Mouse (Mus musculus): ENCODE results near the gene Cd82. TPM values are rescaled to one million over a fixed set of nuclear protein-coding genes. Genes with fewer than 3 reads are reported as not detected.

Gene Cd82
- polyA plus RNA-seq, 1 experiment from 2014 or later, result 16.1 TPM

DNA sequence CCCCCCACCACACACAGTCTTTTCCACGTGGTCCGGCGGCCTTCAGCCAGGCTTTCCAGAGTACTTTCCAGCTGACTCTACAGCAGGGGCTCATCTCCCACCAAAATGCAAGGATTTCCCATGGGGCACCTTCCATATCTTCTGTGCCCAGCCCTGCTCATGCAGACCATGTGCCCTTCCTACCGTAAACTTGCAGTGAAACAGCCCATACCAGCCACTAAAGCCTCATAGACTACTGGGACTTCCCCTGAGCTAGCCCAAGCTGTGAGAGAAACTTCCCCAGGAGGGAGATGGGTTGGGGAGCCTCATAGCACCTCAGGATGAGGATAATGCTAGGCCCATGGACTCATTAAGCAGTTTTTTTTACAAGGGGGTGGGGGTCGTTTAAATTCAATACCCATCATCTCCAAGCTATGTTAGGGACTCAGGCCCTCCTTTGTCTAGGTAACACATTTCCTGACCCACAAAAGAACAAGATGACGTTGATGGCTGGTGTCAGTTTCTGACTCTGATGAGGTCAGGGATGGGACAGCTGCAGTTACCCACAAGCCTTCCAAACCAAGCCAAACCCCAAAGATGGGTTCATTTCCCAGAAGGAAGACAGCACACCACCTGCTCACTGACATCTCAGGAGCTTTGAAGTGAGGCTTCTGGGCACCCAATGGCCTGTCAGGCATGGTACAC, 2.0 kb downstream of the Cd82 start:
- no peak overlapping the region for H3K9ac ChIP-seq
- WGBS, result 67% methylated on average over 6 of the region's 6 CpGs
- H3K36me3 ChIP-seq, result no peaks in the 10 kb centered on the region
- ATAC-seq (ENCODE audit: low FRiP score, low read depth), result no peak
- peaks cover 15% of the 10 kb centered on the region for H3K4me1 ChIP-seq
- H3K27ac ChIP-seq, result no peak overlapping the region
- no peaks in the 10 kb centered on the region for H3K9me3 ChIP-seq
- no peak overlapping the region for H3K4me3 ChIP-seq
- H3K4me2 ChIP-seq (replicated peaks), result peak overlapping the region; percentile 69
- H3K27me3 ChIP-seq (replicated peaks), result peaks cover 19% of the 10 kb centered on the region

DNA sequence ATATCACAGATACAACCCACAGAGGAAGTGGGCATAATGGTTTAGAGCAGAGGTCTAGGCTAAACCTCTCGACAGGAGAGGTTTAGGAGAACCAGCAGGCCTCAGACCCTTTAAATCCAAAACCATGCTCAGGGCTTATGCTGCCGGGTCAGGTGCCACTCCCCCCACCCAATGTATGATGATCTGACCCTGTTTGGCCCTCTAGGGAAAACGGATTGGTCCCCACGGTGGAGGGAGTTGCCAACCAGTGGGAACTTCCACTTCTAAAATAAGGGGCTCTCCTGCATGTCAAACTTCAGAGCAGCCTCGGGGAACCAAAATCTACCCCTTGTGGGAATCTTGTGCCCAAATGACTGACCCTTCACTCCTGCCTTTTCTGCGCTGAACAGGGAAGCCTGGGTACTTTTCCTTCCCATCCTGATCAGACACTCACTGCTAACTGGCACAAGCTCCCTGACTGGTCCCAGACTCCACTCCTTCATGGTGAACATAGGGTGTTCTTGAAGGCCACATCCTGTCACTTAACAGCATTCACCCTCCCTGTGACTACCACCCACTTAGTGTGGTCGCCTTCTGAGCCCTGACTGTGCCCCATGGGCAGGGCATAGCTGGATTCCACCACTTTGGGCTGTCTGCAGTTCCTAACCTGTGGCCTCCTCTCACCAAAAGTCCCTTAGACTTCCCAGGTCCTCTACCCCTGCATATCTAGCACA, 3.6 kb downstream of the Cd82 start:
- peaks cover 19% of the 10 kb centered on the region for H3K27me3 ChIP-seq (replicated peaks)
- ATAC-seq (ENCODE audit: low FRiP score, low read depth), result no peak
- 78% methylated on average over 7 of the region's 7 CpGs for whole genome bisulfite sequencing

DNA sequence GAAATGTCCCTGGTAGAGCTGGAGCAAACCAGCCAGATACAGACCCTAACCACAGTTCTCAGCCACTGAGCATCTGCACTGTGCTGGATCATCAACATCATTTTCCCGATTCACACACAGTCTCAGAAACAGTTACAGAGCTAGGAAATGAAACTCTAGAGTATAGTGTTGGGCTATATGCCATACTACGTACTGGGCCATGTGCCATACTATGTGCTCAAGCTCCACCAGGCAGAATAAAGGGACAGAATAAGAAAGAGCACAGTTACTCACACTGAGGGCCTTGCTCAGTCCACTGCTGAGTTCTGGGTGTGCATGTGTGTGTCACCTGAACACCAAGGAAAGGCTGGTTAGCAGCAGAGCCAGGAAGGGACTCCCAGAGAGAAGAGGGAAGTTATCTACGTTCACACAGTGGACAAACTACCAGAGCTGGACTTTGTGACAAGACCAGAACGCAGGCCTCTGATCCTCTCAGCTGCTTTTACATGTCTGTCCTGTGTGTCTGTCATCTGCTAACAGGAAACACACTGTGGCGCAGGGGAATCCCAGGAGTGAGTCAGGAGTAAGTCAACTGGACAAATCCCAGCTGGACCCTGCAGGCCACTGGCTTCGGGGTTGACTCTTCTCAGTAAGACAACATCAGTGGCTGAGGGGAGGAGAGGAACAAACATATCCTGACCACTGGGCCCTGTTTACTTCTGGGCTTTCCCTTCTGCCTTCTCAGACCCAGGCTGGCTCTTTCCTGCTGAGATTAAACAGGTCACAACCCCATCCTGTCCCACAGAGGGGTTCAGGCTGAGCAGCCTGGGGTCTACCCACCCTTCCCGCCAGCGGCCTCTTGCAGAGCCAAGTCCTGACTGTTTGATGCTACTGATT, 4.4 kb downstream of the Cd82 start:
- Histone ChIP-seq H3K36me3 (no peaks in the 10 kb centered on the region), H3K4me3 (no peak overlapping the region), H3K27ac (no peak overlapping the region), H3K4me2 (replicated peaks) (no peak overlapping the region), H3K27me3 (replicated peaks) (peaks cover 19% of the 10 kb centered on the region), H3K9me3 (no peaks in the 10 kb centered on the region), H3K4me1 (peaks cover 20% of the 10 kb centered on the region), H3K9ac (no peak overlapping the region)
- ATAC-seq (ENCODE audit: low FRiP score, low read depth), result no peak
- WGBS, result 82% methylated on average over 8 of the region's 8 CpGs

More for the DNA sequence above, 3.6 kb downstream of the Cd82 start:
- no peaks in the 10 kb centered on the region for H3K36me3 ChIP-seq
- H3K9me3 ChIP-seq, result no peaks in the 10 kb centered on the region
- no peak overlapping the region for H3K4me2 ChIP-seq (replicated peaks)
- H3K4me1 ChIP-seq, result peaks cover 20% of the 10 kb centered on the region
- H3K4me3 ChIP-seq, result no peak overlapping the region
- no peak overlapping the region for H3K27ac ChIP-seq
- no peak overlapping the region for H3K9ac ChIP-seq

DNA sequence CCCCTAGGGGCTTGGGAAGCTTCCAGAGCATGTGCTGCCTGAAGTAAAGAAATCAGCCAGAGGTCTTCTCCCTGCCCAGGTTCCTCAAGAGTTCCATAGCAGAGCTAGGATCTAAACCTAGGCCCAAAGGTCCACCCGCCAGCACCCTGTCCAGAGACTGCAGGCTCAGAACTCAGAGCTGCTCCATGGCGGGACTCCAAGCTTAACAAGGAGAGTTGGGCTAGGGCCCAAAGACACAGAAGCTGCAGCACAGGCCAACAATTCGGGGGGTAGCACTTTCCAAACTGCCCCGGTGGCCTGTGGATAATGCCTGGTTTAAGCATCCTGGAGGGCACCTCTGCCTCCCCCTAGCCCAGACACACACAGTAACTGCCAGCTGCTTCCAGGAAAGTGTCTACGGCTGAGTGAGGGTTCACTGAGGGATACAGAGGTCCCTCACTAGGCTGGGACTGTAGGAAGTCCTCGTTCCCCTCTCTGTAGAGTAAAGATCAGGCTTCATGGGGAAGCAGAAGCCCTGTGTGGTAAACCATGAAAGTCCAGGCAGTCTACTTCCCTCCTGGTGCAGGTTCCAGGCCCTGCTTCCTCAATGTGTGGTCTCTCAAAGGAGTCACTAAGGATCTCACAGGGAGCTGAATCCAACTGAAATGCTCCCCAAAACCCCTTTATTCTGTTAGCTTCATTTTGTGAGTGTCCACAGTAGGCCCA, 5.4 kb downstream of the Cd82 start:
- Histone ChIP-seq H3K4me2 (replicated peaks) (no peak overlapping the region), H3K27me3 (replicated peaks) (peaks cover 19% of the 10 kb centered on the region), H3K36me3 (no peaks in the 10 kb centered on the region), H3K9ac (no peak overlapping the region), H3K4me1 (peaks cover 13% of the 10 kb centered on the region), H3K27ac (no peak overlapping the region), H3K9me3 (no peaks in the 10 kb centered on the region), H3K4me3 (no peak overlapping the region)
- 84% methylated on average over 6 of the region's 6 CpGs for WGBS
- no peak for ATAC-seq (ENCODE audit: low FRiP score, low read depth)

- Histone ChIP-seq H3K4me3 (no peak overlapping the region), H3K27ac (no peak overlapping the region), H3K4me1 (peaks cover 11% of the 10 kb centered on the region; the same call in 1 of the 2 replicates), H3K27me3 (replicated peaks) (peaks cover 9% of the 10 kb centered on the region), H3K9ac (no peak overlapping the region), H3K36me3 (no peaks in the 10 kb centered on the region), H3K4me2 (replicated peaks) (no peak overlapping the region), H3K9me3 (no peaks in the 10 kb centered on the region)
- ATAC-seq (ENCODE audit: low FRiP score, low read depth), result no peak
- WGBS, result 69% methylated on average over 3 of the region's 3 CpGs
Observed at GRCm38 (mm10) chr2:93456140-93456539, 6.8 kb downstream of the Cd82 start.

DNA sequence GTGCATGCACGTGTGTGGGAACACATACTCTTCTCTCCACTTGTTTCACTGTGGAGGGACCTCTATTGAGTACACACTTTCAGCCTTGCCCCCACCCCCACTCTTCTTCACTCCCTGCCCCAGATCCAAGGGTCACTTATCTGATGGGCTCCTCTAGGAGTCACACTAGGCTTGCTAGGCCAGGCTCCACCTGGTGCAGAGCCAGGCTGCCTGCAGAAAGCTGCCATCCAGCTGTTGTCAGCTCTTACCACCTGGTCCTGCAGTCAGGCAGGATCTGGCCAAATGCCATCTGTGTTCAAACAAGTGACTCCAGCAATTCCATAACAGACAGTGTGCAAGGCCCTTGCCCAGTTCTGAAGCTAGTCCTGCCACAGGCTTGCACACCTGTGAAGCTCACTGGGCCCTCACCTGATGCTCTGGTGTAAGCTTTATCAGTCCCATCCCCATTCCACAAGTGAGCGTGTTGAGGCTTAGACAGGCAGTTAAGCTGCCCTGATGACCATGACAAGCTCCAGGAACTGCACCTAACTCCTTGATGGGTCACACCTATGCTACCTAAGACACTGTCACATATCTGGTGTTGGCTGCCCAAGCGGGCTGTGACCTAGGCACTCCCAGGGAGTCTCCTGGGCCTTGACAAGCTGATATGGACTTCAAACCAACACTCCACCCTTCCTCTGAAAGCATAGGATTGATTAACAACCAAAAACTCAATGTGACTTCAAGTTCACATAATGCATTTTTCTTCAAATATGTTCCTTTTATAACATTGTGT, 7.9 kb downstream of the Cd82 start:
- 79% methylated on average over 3 of the region's 3 CpGs for WGBS
- no peak overlapping the region for H3K4me2 ChIP-seq (replicated peaks)
- no peak overlapping the region for H3K9ac ChIP-seq

GRCm38 (mm10) chr2:93454334-93454733, 8.6 kb downstream of the Cd82 start:
- 55% methylated on average over 10 of the region's 10 CpGs for WGBS

More for the DNA sequence above, 7.9 kb downstream of the Cd82 start:
- Histone ChIP-seq H3K27me3 (replicated peaks) (no peaks in the 10 kb centered on the region; the same call in 1 of the 2 replicates), H3K9me3 (no peaks in the 10 kb centered on the region), H3K4me3 (no peak overlapping the region), H3K4me1 (peaks cover 11% of the 10 kb centered on the region; the same call in 1 of the 2 replicates), H3K36me3 (no peaks in the 10 kb centered on the region), H3K27ac (no peak overlapping the region)
- no peak for ATAC-seq (ENCODE audit: low FRiP score, low read depth)

DNA sequence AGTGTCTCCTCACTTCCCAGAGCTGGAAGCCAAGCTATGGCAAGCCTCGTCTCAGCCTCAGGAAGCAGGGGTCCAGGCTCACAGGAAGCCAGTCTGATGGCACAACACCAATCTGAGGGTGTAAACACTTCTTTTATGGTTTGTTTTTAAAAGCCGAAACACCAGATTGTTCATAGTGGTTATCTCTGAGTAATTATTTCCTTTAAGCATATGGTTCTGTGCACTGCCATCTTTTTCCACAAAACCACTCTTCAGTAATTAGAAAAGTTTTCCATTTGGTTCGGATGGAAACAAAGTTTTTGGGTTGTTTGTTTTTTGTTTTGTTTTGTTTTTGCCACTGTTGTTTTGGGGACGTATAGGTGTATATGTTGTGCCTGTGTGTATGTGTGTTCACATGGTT, 9.9 kb downstream of the Cd82 start:
- H3K9me3 ChIP-seq, result no peaks in the 10 kb centered on the region
- no peaks in the 10 kb centered on the region; the same call in 1 of the 2 replicates for H3K27me3 ChIP-seq (replicated peaks)
- H3K36me3 ChIP-seq, result no peaks in the 10 kb centered on the region
- H3K4me1 ChIP-seq, result peaks cover 15% of the 10 kb centered on the region; the same call in 1 of the 2 replicates
- no peak for ATAC-seq (ENCODE audit: low FRiP score, low read depth)
- WGBS, result 83% methylated on average over 4 of the region's 4 CpGs
- no peak overlapping the region for H3K4me2 ChIP-seq (replicated peaks)
- H3K27ac ChIP-seq, result no peak overlapping the region
- no peak overlapping the region for H3K4me3 ChIP-seq
- H3K9ac ChIP-seq, result no peak overlapping the region

More at GRCm38 (mm10) chr2:93454334-93454733, 8.6 kb downstream of the Cd82 start:
- ATAC-seq (ENCODE audit: low FRiP score, low read depth), result no peak
- Histone ChIP-seq H3K27me3 (replicated peaks) (no peaks in the 10 kb centered on the region; the same call in 1 of the 2 replicates), H3K4me1 (peaks cover 11% of the 10 kb centered on the region; the same call in 1 of the 2 replicates), H3K27ac (no peak overlapping the region), H3K4me3 (no peak overlapping the region), H3K9ac (no peak overlapping the region), H3K36me3 (no peaks in the 10 kb centered on the region), H3K4me2 (replicated peaks) (no peak overlapping the region), H3K9me3 (no peaks in the 10 kb centered on the region)

DNA sequence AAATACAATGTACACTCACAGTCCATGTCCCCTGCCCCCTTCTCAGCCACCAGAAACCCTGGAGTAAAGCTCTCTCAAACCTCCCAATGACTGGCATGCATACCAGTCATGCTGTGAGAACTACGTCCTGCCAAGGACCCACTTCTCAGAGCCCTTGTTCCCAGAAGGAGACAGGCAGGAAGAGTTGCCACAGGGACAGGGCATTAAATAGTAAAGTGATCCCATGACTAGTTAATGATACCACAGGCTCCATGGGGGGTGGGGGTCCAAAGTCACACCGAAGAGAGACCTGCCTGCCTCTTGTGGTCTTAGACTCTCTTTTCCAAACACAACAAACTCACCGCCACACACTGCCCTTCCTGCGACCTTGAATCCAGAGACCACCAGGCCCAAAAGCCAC, 10.4 kb downstream of the Cd82 start:
- Histone ChIP-seq H3K27me3 (replicated peaks) (no peaks in the 10 kb centered on the region; the same call in 1 of the 2 replicates), H3K27ac (no peak overlapping the region), H3K9me3 (no peaks in the 10 kb centered on the region), H3K4me2 (replicated peaks) (no peak overlapping the region), H3K36me3 (no peaks in the 10 kb centered on the region), H3K4me1 (peaks cover 17% of the 10 kb centered on the region), H3K4me3 (no peak overlapping the region), H3K9ac (no peak overlapping the region)
- WGBS, result 69% methylated on average over 4 of the region's 4 CpGs
- no peak for ATAC-seq (ENCODE audit: low FRiP score, low read depth)

DNA sequence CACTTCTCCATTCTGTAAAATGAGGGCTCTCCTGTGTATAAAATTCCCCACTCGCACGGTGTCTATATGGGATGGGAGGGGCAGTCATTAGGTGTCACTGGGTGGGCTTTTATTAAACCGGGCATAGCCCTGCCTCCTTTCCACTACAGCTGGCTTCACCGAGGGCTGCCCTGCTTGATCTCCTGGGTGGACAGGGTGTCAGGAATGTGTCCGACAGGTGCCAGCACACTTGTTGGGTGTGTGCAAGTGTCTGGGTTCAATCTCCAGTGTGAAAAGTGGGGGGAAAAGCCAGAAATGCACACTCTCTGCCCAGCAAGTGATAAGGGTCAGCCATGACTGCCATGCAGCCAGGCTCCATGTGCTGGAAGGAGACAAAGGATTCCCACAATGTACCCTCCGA, 10.9 kb downstream of the Cd82 start:
- Histone ChIP-seq H3K9me3 (no peaks in the 10 kb centered on the region), H3K4me3 (no peak overlapping the region), H3K36me3 (no peaks in the 10 kb centered on the region), H3K27me3 (replicated peaks) (no peaks in the 10 kb centered on the region; the same call in 1 of the 2 replicates), H3K4me2 (replicated peaks) (no peak overlapping the region), H3K9ac (no peak overlapping the region), H3K27ac (no peak overlapping the region), H3K4me1 (peaks cover 22% of the 10 kb centered on the region)
- no peak for ATAC-seq (ENCODE audit: low FRiP score, low read depth)
- 41% methylated on average over 6 of the region's 6 CpGs for WGBS
